Mouse (Mus musculus) hindbrain, embryonic 15.5 days (tissue): ENCODE data around the gene Fam53a. TPM values are rescaled to one million over a fixed set of nuclear protein-coding genes. Genes with fewer than 3 reads are reported as not detected.

ENCODE experiments used
- ATAC-seq: fragments of 200-750 bp; cut with Nextera tagmentation; 2 replicates; pipeline ENCODE4 v1.8.0; 2017; ENCODE audit warnings: low read depth, moderate number of reproducible peaks, moderate TSS enrichment; ENCODE audit not compliant: low FRiP score
- H3K27ac ChIP-seq: fragments of 300-500 bp; sonication (generic); replicated peaks from 2 replicates; pipeline ENCODE4 v1.5.1; 2015; ENCODE audit warnings: mild to moderate bottlenecking, inconsistent platforms
- H3K27me3 ChIP-seq: fragments of 300-500 bp; sonication (generic); 2 replicates; pipeline ENCODE4 v1.6.1; 2015; ENCODE audit warnings: control low read depth, inconsistent platforms
- H3K36me3 ChIP-seq: fragments of 300-500 bp; sonication (generic); 2 replicates; pipeline ENCODE4 v1.6.1; 2015; ENCODE audit warnings: control low read depth, inconsistent platforms
- H3K4me1 ChIP-seq: fragments of 300-500 bp; sonication (generic); replicated peaks from 2 replicates; pipeline ENCODE4 v1.6.1; 2015; ENCODE audit warnings: control low read depth, inconsistent platforms
- H3K4me2 ChIP-seq: fragments of 300-500 bp; sonication (generic); 2 replicates; pipeline ENCODE4 v1.6.1; 2015; ENCODE audit warnings: moderate library complexity, mild to moderate bottlenecking, inconsistent platforms
- H3K4me3 ChIP-seq: fragments of 300-500 bp; sonication (generic); 2 replicates; pipeline ENCODE4 v1.5.1; 2015; ENCODE audit warnings: mild to moderate bottlenecking, inconsistent platforms
- H3K9ac ChIP-seq: fragments of 300-500 bp; sonication (generic); 2 replicates; pipeline ENCODE4 v1.6.1; 2015; ENCODE audit warnings: inconsistent platforms
- H3K9me3 ChIP-seq: fragments of 300-500 bp; sonication (generic); 2 replicates; pipeline ENCODE4 v1.6.1; 2016; ENCODE audit warnings: control low read depth, inconsistent platforms
- WGBS: fragments of 180-500 bp; shearing (Covaris S2); methylation state at CpG from one replicate; pipeline ENCODE4 v1.1.7; 2015; 5-methylcytosine and 5-hydroxymethylcytosine counted together
- polyA plus RNA-seq: library from polyadenylated mRNA; unstranded; fragments of >200 nt; fragmentation: Nextera tagmentation; extraction: Ambion mirVana; gene quantifications from 2 replicates; pipeline ENCODE4 v1.2.1, GENCODE M21; 2015

Fam53a gene
- polyA plus RNA-seq, 1 experiment from 2014 or later = 33.6 TPM

- no peaks in the 10 kb centered on the region for H3K36me3 ChIP-seq
- H3K9me3 ChIP-seq = no peaks in the 10 kb centered on the region
- H3K27ac ChIP-seq = no peak overlapping the region
- H3K4me2 ChIP-seq = no peak overlapping the region
- no peak overlapping the region for H3K9ac ChIP-seq
- H3K4me3 ChIP-seq = no peak overlapping the region
- H3K4me1 ChIP-seq = peaks cover 10% of the 10 kb centered on the region
- peak; percentile 65 for ATAC-seq
- 39% methylated on average over 18 of the region's 18 CpGs for WGBS
- H3K27me3 ChIP-seq = no peaks in the 10 kb centered on the region
Measured at GRCm38 (mm10) chr5:33587498-33588058, 41.9 kb downstream of the Fam53a start.

- 73% methylated on average over 1 of the region's 1 CpGs for WGBS
- no peak overlapping the region for H3K9ac ChIP-seq
- no peak overlapping the region for H3K27ac ChIP-seq
Measured at GRCm38 (mm10) chr5:33580336-33580735, 49.1 kb downstream of the Fam53a start.

DNA sequence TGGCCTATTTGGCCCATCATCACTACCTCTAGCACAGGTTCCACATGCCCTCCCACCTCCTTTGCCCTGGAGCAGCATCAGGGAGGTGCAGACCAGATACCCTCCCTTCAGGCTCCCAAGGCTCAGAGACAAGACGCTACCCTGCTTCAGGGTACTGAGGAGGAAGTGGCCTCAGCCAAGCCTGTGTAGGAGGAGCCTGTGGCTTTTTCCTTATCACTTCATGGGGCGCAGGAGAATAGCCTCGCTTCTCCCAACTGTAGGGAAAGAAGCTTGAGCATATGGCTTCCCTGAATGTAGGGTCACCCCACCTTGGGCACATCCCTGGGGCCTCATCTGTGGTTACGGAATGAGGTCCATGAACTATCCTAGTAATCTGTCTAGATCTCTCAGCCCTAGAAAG, 55.2 kb downstream of the Fam53a start:
- 89% methylated on average over 4 of the region's 4 CpGs for WGBS
- Histone ChIP-seq H3K36me3 (no peaks in the 10 kb centered on the region), H3K4me2 (no peak overlapping the region), H3K9ac (no peak overlapping the region), H3K9me3 (no peaks in the 10 kb centered on the region), H3K4me3 (no peak overlapping the region), H3K4me1 (no peaks in the 10 kb centered on the region), H3K27ac (no peak overlapping the region), H3K27me3 (no peaks in the 10 kb centered on the region)
- ATAC-seq = no peak

More at GRCm38 (mm10) chr5:33580336-33580735, 49.1 kb downstream of the Fam53a start:
- Histone ChIP-seq H3K4me3 (no peak overlapping the region), H3K4me1 (no peaks in the 10 kb centered on the region), H3K27me3 (no peaks in the 10 kb centered on the region), H3K4me2 (no peak overlapping the region), H3K36me3 (no peaks in the 10 kb centered on the region), H3K9me3 (no peaks in the 10 kb centered on the region)
- no peak for ATAC-seq

DNA sequence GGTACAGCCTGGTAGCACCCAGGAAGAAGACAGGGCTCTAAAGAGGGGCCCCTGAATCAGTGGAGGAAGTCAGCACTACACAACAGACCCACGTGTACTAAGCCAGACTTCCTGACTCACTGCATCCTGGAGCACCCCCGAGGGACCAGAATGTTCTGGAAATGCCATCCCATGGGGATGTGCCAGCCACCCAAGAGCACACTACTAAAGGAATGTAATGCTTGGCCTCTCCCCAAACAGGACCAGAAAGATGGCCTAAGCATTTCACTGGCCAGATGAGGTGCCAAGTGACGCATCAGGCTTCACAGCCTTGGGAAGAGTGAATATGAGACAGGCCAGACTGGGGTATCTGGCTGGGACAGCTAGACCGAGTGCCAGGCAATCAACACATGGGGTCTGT, 63.5 kb downstream of the Fam53a start:
- H3K27me3 ChIP-seq = no peaks in the 10 kb centered on the region
- no peaks in the 10 kb centered on the region for H3K9me3 ChIP-seq
- H3K4me2 ChIP-seq = no peak overlapping the region
- H3K4me3 ChIP-seq = no peak overlapping the region
- no peak for ATAC-seq
- no peak overlapping the region for H3K27ac ChIP-seq
- no peak overlapping the region for H3K9ac ChIP-seq
- WGBS = 87% methylated on average over 4 of the region's 4 CpGs
- H3K36me3 ChIP-seq = no peaks in the 10 kb centered on the region
- no peaks in the 10 kb centered on the region for H3K4me1 ChIP-seq

GRCm38 (mm10) chr5:33556277-33556995, 73.0 kb downstream of the Fam53a start:
- no peak overlapping the region for H3K9ac ChIP-seq
- no peak overlapping the region for H3K27ac ChIP-seq
- no peak overlapping the region for H3K4me2 ChIP-seq
- H3K36me3 ChIP-seq = no peaks in the 10 kb centered on the region
- peaks cover 5% of the 10 kb centered on the region; the same call in 1 of the 2 replicates for H3K27me3 ChIP-seq
- H3K4me1 ChIP-seq = no peaks in the 10 kb centered on the region
- no peaks in the 10 kb centered on the region for H3K9me3 ChIP-seq
- 76% methylated on average over 14 of the region's 14 CpGs for WGBS
- no peak for ATAC-seq
- no peak overlapping the region for H3K4me3 ChIP-seq

Other genes starting within 250 kb of the Fam53a start
- gene Nkx1-1, start 195.7 kb downstream of the Fam53a start, polyA plus RNA-seq = 0.25 and 0.52 TPM in 2 replicates
- 0.47 and 0.64 TPM in 2 replicates for gene Gm9903, start 290 bp upstream of the Fam53a start, polyA plus RNA-seq
- 118 and 127 TPM in 2 replicates for gene Slbp, start 22.9 kb upstream of the Fam53a start, polyA plus RNA-seq
- 40.9 and 48.9 TPM in 2 replicates for gene Tacc3, start 28.5 kb upstream of the Fam53a start, polyA plus RNA-seq
- 31.4 and 32.7 TPM in 2 replicates for gene Tmem129, start 28.8 kb upstream of the Fam53a start, polyA plus RNA-seq
- 39.4 and 40.5 TPM in 2 replicates for gene Fgfr3, start 92.0 kb upstream of the Fam53a start, polyA plus RNA-seq
- 72.8 and 76.7 TPM in 2 replicates for gene Letm1, start 153.2 kb upstream of the Fam53a start, polyA plus RNA-seq
- 67.4 and 77.9 TPM in 2 replicates for gene Nsd2, start 191.1 kb upstream of the Fam53a start, polyA plus RNA-seq